Mouse (Mus musculus) v-Abl transformed pro-B cells (cell line): ENCODE data around the gene Akap9.

Source experiments
- in situ Hi-C, 2 experiments: fragments of 400-800 bp; cut with MboI; formaldehyde crosslinking; loops; one replicate each; pipeline ENCODE4 v1.15.1; 2025; ENCODE audit not compliant: unreplicated experiment in 2 of 2

Gene Akap9

DNA sequence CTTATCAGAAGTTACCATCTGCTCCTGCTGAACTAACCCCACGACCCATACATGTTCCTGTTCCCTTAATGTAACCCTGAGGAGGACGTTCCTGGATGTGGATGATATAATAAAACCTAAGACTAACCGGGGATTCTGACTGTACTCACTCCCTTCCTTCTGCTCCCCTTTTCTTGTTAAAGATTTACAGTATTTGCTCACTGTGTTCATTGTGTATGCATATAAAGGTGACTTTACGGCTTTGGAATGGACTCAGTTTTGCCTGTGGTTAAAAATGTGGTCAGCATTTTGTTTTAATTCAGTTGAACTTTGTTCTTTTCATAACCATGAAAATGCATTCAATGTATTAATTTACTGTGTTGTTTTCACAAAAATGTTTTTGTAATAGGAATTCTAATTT lies 104.0 kb downstream of the Akap9 start:
- in situ Hi-C loops = no loop called here

- in situ Hi-C loops = no loop called here
Measured at GRCm38 (mm10) chr5:4036686-4037085, 108.8 kb downstream of the Akap9 start.

GRCm38 (mm10) chr5:4039351-4039750 lies 111.5 kb downstream of the Akap9 start:
- in situ Hi-C loops = no loop called here

- in situ Hi-C loops = no loop called here
Measured at GRCm38 (mm10) chr5:4040372-4040771, 112.5 kb downstream of the Akap9 start.

DNA sequence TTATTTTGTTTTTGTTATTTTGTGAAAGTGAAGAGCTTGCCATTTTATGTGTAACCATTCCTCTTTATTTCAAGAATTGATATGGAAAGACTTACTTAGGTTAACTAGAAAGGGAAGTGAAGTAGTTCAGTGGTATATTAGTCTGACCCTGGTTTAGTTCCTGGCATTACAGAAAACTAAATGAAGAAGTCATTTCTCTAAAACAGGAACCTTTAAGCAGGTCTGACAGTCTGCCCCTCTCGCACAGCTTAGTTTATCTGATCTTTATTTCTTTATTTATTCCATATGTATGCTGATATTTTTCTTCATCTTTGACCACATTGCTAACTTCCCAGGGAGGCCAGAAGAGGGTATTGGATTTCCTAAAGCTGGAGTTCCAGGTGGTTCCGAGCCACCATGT lies 113.1 kb downstream of the Akap9 start:
- in situ Hi-C loops = no loop called here

DNA sequence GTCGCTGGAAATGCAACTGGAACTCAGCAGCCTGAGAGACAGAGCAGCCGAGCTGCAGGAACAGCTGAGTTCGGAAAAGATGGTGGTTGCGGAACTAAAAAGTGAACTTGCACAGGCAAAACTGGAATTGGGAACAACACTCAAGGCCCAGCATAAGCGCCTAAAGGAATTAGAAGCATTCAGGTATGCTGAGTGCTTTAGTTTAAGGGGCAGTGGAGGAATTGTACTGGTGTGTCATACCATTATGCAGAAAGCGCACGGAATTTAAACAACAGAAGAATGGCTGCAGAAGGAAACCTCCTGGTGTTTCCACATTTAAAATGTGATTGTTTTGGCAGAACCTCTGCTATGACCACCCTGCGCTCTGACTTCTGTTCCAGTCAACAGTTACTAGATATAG lies 132.5 kb downstream of the Akap9 start:
- in situ Hi-C loops = loop anchor here (10.0 to 25.0 kb wide), 2 partner anchors 226 to 423 kb away; no protein-coding TSS in a partner anchor

DNA sequence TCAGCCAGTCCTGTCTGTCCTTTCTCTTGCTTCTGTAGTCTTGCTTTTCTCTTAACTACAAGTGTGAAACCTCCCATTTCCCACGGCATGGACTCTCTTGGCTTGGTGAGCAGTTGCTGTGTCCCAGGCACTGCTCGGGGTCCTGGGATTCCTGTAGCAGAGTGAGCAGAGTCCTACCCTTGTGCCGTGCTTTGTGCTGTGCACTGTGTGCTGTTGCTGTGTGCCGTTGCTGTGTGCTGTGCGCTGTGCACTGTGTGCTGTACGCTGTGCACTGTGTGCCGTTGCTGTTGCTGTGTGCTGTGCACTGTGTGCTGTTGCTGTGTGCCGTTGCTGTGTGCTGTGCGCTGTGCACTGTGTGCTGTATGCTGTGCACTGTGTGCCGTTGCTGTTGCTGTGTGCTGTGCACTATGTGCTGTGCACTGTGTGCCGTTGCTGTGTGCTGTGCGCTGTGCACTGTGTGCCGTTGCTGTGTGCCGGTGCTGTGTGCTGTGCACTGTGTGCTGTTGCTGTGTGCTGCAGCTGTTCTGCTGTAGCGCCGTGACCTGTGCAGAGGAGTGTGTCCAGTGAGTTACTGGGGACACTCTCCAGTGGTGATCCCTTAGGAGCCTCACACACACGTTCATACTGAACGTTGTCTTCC lies 138.7 kb downstream of the Akap9 start:
- in situ Hi-C loops = loop anchor here (10.0 to 25.0 kb wide), 2 partner anchors 232 to 429 kb away; no protein-coding TSS in a partner anchor

DNA sequence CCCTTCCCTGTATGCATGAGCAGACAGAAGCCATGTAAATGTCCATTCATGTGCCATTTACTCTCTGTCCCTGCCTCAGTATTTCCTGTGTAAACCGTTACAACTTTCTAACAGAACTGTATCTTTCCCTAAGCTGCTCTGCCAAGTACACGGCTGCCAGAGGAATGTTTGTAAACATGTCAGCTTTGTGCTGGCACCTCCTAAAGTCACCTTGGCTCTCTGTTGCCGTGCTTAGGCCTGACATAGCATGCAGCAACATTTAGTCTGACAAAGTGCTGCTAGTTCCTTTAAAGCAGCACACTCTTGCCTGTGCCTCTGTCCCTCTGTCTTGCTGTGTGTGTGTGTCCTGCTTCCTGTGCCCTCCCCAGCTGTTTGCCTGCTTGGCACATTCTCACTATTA lies 139.3 kb downstream of the Akap9 start:
- in situ Hi-C loops = loop anchor here (10.0 to 25.0 kb wide), 2 partner anchors 232 to 430 kb away; no protein-coding TSS in a partner anchor

DNA sequence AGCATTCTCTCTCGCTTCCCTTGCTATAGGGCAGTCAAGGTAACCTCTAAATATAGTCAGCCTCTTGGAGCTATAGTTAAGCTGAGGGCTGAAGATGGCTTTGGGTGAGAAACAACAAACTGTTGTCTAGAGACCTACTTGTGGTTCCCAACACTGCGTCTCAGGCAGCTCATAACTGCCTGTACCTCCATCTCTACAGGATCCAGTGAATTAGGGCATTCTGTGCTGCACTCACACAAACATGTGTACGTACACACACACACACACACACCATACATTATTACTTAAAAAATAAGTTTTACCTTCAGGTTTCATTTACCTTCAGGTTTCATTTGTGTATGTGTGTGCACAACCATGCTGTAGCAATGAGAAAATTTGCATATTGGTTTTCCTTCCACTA lies 151.2 kb downstream of the Akap9 start:
- in situ Hi-C loops = no loop called here

GRCm38 (mm10) chr5:4080861-4081260 lies 153.0 kb downstream of the Akap9 start:
- in situ Hi-C loops = no loop called here

GRCm38 (mm10) chr5:4081513-4081912 lies 153.7 kb downstream of the Akap9 start:
- in situ Hi-C loops = no loop called here

- in situ Hi-C loops = no loop called here
Measured at GRCm38 (mm10) chr5:4084948-4085347, 157.1 kb downstream of the Akap9 start.

- in situ Hi-C loops = no loop called here
Measured at GRCm38 (mm10) chr5:4086309-4086708, 158.5 kb downstream of the Akap9 start.

- in situ Hi-C loops = no loop called here
Measured at GRCm38 (mm10) chr5:4088190-4088589, 160.3 kb downstream of the Akap9 start.

DNA sequence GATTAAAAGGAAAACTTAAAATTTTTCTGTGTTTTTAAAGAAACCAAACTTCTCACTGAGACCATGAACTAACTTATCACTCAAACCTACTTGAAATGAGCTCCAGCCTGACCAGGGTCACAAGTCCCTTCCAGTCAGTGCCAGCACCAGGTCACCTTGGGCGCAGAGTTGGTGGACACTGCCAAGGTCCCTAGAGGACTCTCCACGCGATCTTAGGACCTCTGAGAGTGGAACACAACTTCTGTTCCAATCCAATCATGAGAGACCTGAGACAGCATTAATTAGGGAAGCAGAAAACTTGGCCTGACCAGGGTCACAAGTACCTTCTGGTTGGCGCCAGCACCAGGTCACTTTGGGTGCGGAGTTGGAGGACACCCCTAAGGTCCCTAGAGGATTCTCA lies 166.6 kb downstream of the Akap9 start:
- in situ Hi-C loops = loop anchor here in 1 of 2 experiments (10.0 kb wide), 1 partner anchor 200 kb away; the partner anchor contains the start of gene Mterf1a

DNA sequence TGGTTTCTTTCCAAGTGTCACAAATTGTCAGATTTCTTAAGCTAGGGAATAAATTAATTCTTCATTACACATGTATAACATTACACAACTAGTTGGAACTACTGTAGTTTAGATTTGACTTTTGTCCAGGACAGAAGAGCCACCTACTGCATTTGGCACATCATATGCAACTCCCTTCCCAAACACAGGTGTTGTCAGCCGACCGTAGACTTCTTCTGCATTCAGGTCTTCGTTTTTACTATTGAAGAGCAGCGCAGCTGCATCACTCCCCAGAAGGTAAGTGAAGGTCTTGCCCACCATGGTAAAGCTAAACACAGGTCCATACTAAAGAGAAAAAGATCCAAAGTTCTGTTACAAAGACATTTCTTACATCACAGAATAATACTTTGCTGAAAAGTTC lies 173.2 kb downstream of the Akap9 start:
- in situ Hi-C loops = loop anchor here (5.0 to 10.0 kb wide), 4 partner anchors 86 to 456 kb away; partner anchors contain the start of gene Mterf1a (in 1 of the 2)

DNA sequence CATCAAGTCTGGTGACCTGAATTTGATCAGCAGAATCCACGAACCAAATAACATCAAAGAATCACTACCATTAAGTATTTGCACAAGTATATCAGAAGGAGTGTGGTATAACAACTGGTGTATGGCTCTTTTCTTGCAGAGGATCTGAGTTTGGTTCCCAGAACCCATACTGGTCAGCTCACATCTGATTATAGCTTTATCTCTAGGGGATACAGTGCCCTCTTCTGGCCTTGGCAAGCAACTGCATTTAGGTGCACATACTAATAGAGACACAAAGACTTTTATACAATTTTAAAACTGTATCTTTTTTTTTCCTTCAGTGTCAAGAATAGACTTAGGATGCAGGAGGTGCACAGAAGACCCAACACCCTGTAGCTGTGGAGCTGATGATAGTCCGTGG lies 173.9 kb downstream of the Akap9 start:
- in situ Hi-C loops = loop anchor here (5.0 to 10.0 kb wide), 4 partner anchors 86 to 457 kb away; partner anchors contain the start of gene Mterf1a (in 1 of the 2)

DNA sequence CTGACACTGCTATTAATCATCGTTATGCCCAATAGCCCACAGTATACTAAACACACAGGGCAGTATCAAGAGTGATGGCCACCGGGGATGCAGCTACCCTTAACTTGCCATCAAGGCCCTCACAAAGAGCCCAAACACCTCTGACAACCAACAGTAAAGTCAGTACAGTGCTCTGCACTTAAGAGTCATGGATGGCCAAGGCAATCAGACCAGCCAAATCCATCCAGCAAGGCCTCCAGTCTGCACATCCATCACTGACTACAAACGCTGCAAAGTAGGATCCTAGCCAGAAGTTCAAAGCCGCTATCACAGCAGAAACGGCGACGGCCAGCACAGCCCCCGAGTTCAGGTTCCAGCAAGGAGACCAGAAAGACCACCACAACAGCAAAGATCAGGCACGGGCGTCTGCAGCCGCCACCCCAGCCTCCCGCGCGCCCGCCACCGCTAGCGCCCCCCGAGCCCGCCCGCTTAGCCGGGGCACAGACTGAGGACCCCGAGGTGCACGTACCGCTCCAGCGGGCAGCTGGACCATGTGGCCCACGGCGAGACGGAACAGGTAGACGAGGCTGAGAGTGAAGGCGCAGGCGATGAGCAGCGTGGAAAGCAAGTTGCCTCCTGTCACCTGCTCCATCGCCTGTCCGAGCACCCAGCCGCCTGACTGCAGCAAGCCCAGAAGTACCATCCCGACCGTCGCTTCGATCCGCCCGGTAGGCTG lies 175.9 kb downstream of the Akap9 start:
- in situ Hi-C loops = loop anchor here (5.0 to 10.0 kb wide), 4 partner anchors 84 to 459 kb away; partner anchors contain the start of gene Mterf1a (in 1 of the 2)

GRCm38 (mm10) chr5:4104341-4105040 lies 176.6 kb downstream of the Akap9 start, which contains the start of gene Cyp51:
Gene Cyp51 (minus strand): TSS chr5:4104746.
- in situ Hi-C loops = loop anchor here (5.0 to 10.0 kb wide), 4 partner anchors 83 to 460 kb away; partner anchors contain the start of gene Mterf1a (in 1 of the 2)

- in situ Hi-C loops = loop anchor here (5.0 to 10.0 kb wide), 2 partner anchors 82 to 461 kb away; no protein-coding TSS in a partner anchor
Measured at GRCm38 (mm10) chr5:4105651-4106186, 177.9 kb downstream of the Akap9 start.
